Mouse (Mus musculus) kidney, postnatal 25 days (tissue): ENCODE results near the gene Pnpla6.

Experiments
- DNase-seq, 2 experiments: peaks; one replicate each; pipeline ENCODE4 v3.0.0; 2021; ENCODE audit warnings: mixed read lengths in 2 of 2

Gene Pnpla6

DNA sequence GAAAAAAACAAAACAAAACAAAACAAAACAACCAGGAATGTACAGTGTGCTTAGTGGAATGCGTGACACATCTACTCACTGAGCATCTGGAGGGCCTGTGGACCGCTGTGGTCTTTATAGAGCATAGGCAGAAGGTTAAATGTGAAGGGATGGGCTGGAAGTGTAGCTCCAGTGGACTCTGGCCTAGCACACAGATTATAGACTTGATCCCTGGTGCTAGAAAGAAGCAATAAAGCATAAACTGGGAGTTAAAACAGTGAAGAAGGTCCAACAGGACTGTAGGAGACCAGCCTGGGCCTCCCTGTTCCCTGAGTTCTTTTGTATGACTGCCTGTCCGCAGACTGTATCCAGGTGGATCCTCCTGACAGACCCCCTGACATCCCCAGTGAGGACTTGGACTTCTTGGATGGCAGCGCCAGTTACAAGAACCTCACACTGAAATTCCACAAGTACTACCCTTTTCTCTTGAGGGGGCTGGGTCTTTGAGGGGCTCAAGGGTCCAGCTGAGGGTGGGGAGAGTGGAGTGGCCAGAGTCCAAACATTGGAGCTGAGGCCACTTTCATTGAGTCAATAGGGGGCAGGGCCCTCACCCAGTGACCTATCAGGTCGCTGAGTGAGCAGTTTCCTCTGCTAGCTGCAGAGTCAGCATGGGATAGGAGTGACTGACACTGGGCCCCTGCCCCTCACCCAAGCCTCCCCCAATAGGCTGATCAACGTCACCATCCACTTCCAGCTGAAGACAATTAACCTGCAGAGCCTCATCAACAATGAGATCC lies 7.0 kb upstream of the Pnpla6 start:
- DNase-seq = peak; percentile 26 to 61

DNA sequence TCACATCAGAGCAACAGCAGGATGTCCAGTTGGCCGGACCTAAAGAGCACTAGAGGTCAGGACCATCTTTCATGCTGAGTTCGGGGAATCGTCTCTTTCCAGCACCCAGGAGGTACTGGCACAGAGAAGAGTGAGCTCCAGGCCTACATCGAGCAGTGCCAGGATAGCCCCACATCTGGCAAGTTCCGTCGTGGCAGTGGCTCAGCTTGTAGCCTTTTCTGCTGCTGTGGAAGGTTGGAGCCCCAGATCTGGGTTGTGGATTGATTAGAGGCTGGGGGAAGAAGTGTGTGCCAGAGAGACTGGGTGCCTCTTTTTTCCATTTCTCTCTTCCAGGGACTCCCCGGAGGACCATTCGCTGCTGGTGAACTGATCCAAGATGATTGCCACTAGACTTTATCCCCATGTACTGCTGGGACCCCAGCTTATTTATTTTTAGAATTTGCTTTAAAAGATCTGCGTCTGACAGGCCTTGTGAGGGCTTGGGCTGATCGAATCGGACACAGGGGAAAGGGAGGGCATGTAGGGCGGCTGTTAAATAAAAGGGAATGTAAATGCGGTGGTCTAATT lies 420 bp upstream of the Pnpla6 start:
- no peak for DNase-seq

DNA sequence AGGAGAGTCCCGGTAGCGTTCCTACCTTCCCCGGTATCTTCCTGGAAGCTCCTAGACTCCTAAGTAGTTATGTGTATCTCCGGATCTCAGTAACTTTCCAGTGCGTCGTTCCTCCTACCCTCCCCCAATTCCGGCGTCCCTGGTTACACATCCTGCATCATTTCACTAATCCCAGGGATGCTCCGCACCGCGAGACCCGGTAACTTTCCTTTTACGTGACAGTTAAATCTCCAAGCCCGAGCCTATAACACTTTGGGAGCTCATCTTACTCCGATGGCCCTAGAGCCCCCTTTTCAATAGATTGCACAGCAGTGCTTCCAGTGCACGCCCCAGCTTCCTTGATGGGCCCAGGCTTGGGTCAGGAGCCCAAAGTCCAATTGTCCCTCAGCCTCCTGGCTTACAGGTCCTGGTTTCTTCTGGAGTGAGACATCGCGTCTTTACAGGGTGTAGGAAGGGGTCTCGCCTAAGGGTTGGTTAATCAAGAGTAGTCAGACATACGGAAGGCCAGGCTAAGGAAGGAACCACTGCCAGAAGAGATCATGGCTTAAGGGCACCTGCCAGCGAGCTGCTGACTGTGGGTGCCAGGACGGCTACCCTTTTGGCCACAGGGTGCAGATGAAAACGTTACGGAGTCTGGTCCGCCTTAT lies 710 bp downstream of the Pnpla6 start:
- peak; percentile 63 to 71 for DNase-seq

DNA sequence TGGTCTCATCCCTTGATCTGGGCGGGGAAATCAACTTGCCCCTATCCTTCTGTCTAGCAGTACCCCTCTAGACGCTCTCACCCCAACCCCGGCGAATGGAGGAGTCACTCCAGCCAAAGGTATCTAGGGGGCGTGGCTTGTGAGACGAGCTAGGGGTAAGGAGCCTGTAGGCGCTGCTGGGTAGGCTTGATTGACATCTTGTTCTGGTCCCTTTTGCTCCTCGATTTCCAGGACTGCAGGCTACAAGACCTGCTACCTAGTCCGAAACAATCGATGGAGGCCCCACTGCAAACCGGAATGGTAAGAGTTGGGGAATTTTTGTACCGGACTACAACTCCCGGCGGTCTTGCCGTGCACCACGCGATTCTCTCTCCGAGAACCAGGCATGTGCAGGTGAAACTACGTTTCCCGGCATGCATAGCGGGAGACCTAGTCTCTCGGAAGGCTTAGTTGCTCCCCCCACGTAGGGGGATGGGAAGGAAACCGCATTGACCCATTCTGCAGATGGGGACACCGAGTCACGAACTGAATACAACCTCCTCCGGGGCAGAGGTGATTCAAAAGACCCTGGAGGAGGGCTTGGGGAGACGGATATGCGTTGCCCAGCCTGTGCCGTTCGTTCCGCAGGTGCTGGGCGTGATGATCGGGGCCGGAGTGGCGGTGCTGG lies 1.4 kb downstream of the Pnpla6 start:
- DNase-seq = peak; percentile 97 to 98

DNA sequence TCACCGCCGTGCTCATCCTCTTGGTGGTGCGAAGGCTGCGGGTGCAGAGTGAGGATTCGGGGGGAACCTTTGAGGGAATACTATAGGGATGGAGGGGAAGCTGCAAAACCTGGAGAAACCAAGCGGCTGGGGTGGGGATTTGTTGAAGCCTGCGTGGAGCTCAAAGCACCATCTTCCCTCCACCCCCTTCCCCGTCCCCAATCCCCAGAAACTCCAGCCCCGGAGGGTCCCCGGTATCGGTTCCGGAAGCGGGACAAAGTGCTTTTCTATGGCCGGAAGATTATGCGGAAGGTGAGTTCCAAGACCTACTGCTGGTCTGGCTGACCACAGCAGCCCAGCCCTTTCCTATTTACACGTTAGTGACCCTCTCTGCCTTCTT lies 1.9 kb downstream of the Pnpla6 start:
- peak in 1 of 2 experiments; percentile 49 for DNase-seq

DNA sequence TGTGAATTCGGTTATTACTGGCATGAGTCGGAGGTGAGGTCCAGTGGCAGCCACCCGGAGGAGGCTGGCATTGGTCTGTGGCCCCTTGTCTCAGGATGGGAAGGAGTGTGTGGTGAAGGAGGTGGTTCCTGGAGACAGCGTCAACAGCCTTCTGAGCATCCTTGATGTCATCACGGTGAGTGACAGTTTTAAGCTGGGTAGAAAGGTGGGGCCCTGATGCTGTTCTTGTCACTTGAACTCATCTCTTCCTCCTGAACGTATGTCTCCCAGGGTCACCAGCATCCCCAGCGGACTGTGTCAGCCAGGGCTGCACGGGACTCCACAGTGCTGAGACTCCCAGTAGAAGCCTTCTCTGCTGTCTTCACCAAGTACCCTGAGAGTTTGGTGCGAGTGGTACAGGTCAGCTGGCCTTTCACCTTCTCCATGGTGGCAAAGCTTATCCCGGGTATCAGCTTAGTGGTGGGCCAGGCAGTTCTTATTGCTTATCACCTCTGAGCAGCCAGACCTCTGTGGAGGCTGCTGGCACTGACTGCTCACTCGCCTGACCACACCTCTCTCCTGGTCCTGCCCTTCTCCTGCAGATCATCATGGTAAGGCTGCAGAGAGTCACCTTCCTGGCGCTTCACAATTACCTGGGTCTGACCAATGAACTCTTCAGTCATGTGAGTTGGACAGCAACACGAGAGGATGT lies 7.0 kb downstream of the Pnpla6 start:
- no peak for DNase-seq

DNA sequence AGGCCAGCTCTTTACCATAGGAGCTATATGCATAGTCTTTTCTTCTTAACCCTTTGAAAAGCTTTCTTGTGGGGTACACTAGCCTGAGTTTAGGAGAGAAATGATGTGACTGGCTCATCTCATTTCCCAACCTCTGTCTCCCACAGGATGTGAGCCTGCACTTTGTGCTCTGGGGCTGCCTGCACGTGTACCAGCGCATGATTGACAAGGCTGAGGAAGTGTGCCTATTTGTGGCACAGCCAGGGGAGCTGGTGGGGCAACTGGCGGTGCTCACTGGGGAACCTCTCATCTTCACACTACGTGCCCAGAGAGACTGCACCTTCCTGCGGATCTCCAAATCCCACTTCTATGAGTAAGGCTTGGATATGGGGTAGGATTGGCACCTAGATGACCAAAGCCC lies 15.6 kb downstream of the Pnpla6 start:
- DNase-seq = no peak

DNA sequence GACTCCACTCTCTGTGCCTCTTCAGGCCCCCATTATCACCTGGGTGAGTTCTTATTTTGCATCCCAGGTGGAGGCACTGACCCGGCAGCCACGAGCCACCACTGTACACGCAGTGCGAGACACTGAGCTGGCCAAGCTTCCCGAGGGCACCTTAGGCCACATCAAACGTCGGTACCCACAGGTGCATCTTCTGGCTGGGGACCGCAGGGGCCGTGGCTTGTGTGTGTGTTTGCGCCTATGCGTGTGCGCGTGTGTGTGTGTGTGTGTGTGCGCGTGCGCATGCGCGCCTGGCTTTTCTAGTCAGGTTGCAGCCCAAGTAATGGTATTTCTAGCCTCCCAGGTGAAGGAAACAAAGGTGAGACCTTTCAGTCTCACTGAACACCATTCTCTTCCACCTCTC lies 16.8 kb downstream of the Pnpla6 start:
- DNase-seq = no peak

DNA sequence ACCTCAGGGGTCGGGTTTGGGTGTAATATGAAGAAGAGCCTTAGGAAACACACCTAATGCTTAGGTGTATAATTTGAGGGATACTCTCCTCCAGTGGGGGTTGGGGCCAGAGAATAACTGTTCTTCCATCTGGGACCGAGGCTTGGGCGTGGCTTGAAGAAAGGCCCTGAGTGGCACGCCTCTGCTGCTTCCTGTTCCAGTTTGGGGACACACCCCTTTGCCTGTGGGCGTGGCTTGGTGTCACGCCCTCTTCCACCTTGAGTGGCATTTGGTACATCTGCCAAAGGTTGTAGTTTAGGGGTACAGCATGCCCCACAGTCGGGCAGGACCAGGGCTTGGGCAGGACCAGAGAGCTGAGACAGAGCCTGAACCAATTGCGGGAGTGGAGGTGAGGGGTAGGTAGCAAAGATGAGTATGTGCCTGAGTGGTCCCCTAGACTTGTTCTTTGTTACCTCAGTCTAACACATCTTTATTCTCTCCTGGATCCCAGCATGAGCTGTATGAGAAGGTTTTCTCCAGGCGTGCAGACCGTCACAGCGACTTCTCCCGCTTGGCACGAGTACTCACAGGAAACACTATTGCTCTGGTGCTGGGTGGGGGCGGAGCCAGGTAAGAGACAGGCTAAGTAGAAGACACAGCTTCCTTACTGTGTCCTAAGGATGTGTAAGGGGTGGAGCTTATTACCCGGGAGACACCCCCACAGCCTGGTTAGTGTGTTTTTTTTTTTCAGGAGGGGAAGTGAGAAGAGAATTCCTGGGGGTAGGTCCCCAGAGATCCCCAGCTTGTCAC lies 21.1 kb downstream of the Pnpla6 start:
- no peak for DNase-seq

DNA sequence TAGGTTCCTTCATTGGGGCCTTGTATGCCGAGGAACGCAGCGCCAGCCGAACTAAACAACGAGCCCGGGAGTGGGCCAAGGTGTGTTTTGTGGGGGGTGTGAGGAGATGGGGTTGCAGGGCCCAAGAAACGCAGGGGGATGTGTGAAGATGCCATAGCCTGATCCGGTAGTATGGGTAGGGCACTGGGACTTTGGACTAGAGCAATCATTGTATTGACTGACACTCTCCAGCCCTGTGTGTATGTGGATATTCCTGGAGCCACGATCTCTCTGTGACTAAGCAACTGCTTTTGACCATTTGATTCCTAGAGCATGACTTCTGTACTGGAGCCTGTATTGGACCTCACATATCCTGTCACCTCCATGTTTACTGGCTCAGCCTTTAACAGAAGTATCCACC lies 21.8 kb downstream of the Pnpla6 start:
- no peak for DNase-seq

DNA sequence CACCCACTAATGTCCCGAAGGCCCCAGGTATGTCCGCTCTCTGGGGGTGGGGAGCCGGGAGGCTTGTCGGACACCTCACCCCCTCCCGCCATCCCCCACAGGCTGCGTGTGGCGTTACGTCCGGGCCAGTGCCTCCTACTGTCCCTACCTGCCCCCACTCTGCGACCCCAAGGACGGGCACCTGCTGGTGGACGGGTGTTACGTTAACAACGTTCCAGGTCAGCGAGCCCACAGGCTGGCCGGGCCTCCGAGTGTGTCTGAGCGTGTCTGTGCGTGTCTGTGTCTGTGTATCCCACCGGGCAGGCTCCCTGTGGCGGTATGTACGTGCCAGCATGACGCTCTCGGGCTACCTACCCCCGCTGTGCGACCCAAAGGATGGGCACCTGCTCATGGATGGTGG lies 22.5 kb downstream of the Pnpla6 start:
- DNase-seq = no peak

DNA sequence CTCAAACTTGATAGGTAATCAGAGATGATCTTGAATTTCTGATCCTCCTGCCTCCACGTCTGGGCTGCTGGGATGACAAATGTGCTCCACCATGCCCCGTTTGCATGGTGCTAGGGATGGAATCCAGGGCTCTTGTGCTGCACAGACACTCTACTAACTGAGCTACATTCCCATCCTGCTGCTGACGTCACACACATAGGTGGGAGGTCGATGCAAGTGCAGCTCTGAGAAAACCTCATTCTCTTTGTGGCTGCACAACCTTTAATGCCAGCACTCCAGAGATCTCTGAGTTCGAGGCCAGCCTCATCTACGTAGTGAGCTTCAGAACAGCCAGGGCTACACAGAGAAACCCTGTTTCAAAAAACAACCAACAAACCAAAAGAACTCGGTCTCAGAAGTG lies 24.0 kb downstream of the Pnpla6 start:
- no peak for DNase-seq

DNA sequence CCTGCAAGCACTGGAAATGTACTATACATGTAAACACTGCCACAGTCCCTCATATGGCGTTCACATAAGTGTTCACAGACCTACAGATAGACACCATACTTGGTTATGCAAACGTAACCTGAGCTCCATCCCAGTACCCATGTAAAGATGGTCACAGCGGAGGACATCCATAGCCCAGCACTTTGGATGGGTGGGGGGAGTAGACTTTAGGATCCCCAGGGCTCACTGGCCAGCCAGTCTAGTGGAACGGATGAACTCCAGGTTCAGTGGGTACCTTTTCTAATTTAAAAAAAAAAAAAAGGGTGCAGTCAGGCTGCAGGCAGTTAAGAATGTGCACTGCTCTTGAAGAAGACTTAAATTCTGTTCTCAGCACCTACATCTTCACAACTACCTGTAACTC lies 24.9 kb downstream of the Pnpla6 start:
- no peak for DNase-seq

DNA sequence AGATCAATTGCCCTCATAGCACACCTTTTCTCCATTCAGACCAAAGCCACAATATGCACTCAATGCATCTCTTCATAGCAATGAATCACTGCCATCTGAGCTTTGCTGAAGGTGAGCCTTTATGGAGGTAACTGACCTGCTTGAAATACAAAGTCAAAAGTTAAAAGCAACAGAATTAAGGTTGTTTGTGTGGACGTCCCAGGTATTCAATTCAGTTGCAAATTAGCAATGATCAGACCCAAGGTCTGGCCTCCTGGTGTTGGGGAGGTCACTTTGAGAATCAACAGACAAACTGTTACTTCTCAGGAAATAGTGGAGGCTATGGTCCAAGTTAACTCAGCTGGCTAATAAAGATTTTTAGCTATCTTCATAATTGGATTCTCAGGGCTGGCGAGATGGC lies 31.3 kb downstream of the Pnpla6 start:
- no peak for DNase-seq

DNA sequence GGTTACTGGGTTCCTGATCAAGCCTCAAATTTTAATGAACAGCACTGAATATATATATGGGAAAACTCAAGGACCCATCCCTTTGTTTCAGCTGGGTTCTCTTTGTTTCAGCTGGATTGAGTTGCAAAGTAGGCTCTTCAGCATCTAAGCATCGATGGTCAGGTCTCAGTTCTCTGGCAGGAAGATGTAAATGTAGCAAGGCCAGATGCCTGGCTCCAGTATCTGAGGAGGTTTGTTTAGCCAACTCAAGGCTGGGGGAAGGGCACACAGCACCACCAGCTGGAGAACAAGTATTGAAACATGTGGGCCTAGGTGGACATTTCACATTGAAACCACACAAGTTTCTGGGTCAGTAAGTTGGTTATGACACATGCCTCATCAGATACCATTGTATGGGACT lies 37.1 kb downstream of the Pnpla6 start:
- no peak for DNase-seq

DNA sequence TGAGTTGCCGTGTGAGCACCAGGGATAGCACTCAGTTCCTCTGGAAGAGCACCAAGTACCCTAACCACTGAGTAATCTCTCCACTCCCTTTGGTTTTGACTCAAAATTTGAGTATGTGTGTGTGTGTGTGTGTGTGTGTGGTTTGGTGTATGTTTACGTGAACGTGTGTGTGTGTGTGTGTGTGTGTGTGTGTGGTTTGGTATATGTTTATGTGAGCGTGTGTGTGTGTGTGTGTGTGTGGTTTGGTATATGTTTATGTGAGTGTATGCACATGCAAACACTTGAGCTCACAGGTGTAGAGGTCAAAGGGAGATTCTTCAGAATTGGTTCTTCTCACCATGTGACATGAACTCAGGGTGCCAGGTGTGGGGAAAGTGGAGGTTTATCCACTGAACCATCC lies 40.9 kb downstream of the Pnpla6 start:
- no peak for DNase-seq

DNA sequence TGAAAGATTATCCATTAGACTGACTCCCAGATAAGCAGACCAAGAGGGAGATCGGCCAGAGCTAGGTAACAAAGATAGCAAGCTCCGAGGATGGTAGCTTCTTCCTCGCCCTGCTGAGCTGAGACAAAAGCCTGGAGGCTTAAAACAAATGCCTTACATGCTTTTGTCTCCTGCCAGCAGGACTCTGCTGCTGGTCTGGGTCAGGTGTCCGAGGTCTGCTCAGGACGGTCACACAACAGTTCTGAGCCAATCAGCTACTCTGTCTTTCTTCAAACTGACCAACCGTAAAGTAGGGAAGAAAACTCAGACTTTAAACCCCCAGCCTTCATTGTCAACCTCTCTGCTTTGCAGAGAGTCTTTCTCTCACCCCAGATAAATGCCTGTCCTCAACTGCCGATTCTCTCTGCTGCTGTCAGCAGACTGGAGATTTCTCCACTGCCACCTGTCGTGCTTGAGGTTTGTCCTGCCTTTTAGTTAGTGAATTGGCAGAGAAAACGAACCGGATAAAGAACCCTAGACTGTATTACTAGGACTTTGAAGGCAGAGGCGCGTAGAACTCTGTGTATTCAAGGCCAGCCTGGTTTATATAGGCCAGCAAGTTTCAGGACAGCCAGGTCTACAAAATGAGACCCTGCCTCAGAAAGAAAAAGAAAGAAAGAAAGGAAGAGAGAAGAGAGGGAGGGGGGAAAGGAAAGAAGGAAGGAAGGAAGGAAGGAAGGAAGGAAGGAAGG lies 52.6 kb downstream of the Pnpla6 start, which contains the start of gene C330021F23Rik:
C330021F23Rik (plus strand) TSS at position 350 of the 731 bp plus-strand sequence.
- DNase-seq = peak; percentile 52 to 77

DNA sequence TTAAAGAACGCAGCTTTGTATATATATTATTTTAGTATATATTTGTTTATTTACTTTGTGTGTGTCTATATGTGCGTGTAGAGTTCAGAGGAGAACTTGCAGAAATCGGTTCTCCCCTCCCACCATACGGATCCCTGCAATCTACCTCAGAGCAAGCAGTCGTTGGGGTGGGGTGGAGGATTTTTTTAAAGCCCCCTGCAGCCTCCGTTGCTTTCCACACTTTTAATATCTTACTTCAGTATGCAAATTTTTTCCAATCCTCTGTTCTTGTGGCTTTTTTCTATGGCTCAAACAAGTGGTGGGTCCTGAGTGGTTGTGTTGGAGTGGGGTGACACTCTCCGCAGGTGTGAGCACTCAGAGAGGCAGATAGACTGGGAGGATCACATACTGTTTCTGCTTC lies 53.2 kb downstream of the Pnpla6 start:
- no peak for DNase-seq

DNA sequence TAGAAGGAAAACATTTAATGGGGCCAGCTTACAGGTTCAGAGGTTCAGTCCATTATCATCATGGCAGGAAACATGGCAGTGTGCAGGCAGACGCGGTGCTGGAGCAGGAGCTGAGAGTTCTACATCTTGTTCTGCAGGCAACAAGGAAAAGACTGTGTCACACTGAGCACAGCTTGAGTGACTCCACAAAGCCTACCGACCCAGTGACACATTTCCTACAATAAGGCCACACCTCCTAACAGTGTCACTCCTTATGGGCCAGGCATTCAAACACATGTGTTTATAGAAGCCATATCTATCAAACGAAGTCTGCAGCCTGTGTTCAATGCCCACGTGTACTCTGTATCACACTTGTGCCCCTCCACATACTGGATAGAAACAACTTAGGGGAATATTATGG lies 54.6 kb downstream of the Pnpla6 start:
- no peak for DNase-seq

DNA sequence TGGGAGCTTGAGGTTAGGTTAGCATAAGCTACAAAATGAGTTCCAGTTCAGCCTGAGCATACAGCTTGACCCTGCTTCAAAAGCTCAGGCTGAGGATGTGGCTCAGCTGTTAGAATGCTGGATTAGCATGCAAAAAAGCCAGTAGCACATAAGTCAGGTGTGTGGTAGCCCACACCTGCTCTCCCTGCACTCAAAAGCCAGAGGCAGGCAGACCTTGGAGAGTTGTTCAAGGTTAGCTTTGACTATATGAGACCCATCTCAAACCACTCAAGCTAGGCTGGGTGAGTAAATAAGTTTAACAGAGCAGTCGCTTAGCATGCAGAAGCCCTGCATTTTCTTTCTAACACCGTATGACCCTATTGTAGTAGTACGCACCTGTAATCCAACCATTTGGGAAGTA lies 59.4 kb downstream of the Pnpla6 start:
- no peak for DNase-seq

DNA sequence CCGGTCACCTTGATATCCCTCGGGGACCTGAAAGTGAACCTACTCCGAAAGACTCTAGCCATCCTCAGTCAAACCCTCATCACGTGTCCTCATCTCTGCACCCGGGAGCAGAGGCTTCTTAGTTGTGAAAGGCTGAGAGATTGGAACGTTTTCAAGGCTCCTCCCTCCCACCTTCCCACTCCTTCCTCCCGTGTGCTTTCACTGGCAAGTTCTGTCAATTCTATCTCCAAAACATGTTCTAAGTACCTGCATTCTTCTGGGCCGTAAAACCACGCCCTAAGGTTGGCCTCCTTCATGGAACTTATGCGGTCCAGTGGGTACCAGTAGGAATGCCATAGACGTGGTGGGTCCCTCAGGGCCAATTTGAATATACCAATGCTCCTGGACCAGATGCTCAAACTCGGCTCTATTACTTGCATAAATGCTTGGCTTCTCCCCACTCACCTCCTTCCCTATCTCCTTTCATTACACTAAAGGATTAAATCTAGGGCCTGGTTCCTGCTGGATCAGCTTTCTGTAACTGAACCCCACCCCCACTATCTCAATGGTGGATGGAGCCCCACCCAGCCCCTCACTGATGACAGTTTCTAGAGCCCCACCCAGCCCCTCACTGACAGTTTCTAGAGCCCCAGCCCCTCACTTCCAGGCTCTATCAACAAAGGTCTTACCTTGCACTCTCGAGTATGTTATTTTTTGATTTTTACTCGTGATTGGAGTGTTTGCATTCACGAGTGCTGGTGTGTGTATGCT lies 61.2 kb downstream of the Pnpla6 start:
- DNase-seq = no peak
